Mouse (Mus musculus): ENCODE results near the gene Mbnl2.
A peak's percentile ranks its signal among the peaks of the same experiment; 100 is the strongest.

Mbnl2 gene

GRCm38 (mm10) chr14:120434831-120435230, 159.4 kb downstream of the Mbnl2 start:
- DNase-seq, result no peak

DNA sequence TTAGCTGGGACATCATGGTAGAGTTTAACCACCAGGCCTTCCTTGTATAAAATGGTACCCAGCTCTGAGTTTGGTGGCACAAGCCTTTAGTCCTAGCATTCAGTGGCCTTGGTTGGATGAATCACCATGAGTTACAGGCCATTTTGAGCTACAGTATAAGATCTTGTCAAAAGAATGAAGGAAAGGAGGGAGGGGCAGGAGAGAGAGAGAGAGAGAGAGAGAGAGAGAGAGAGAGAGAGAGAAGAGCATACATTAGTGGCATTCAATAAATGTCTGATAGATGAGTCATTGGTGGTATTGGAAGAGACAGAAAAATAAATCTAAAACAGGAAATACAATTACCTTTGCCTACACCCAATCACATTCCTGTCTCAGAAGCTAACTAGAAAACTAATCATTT, 165.2 kb downstream of the Mbnl2 start:
- DNase-seq, result no peak

GRCm38 (mm10) chr14:120441256-120441655, 165.8 kb downstream of the Mbnl2 start:
- no peak for DNase-seq

- no peak for DNase-seq
These were observed 166.4 kb downstream of the Mbnl2 start for GRCm38 (mm10) chr14:120441836-120442235.

DNA sequence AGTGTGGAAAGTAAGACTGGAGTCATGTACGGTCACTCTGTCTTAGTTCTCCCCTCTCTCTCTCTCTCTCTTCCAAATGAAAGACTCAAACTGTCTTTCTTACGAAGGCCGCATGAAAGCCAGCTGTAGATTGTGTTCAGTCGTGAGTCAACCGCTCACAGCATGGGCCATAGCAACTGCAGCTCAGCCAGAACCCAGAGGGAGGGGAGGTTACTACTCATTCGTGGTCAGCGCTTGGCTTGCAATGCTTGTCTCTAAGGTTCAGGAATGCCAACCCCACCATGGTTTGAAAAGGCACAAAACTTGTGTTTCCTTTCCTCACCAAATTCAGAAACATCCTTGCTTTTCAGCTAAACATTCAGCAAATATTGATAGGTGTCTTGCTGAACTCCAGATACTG, 178.8 kb downstream of the Mbnl2 start:
- no peak for DNase-seq

DNA sequence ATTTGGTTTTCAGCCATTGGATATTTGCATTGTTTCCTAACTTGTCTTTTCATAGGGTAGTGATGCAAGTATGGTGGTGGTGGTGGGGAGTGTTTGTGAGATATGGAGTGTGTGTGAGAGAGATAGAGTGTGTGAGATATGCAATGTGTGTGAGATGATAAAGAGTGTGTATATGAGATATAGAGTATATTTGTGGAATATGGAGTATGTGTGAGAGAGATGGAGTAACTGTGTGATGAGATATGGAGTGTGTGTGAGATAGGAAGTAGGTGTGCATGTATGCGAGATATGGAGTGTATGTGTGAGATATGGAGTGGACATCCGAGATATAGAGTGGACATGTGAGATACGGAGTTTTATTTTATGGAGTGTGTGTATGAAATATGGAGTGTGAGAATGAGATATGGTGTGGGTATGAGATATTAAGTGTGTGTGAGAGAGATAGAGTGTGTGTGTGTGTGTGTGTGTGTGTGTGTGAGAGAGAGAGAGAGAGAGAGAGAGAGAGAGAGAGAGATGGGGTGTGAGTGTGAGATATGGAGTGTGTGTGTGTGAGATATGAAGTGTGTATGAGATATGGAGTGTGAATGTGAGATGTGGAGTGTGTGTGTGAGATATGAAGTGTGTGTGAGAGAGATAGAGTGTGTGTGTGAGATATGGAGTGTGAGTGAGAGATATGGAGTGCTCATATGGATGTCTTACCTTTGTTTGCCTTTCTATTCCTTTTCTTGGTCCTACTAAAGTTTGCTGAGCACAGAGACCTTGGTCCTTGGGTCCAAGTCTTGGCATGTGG, 188.7 kb downstream of the Mbnl2 start:
- no peak for DNase-seq

GRCm38 (mm10) chr14:120466816-120467215, 191.3 kb downstream of the Mbnl2 start:
- no peak for DNase-seq

GRCm38 (mm10) chr14:120469126-120469790, 193.8 kb downstream of the Mbnl2 start:
- no peak for DNase-seq

- no peak for DNase-seq
These were observed 200.8 kb downstream of the Mbnl2 start for GRCm38 (mm10) chr14:120476186-120476697.

DNA sequence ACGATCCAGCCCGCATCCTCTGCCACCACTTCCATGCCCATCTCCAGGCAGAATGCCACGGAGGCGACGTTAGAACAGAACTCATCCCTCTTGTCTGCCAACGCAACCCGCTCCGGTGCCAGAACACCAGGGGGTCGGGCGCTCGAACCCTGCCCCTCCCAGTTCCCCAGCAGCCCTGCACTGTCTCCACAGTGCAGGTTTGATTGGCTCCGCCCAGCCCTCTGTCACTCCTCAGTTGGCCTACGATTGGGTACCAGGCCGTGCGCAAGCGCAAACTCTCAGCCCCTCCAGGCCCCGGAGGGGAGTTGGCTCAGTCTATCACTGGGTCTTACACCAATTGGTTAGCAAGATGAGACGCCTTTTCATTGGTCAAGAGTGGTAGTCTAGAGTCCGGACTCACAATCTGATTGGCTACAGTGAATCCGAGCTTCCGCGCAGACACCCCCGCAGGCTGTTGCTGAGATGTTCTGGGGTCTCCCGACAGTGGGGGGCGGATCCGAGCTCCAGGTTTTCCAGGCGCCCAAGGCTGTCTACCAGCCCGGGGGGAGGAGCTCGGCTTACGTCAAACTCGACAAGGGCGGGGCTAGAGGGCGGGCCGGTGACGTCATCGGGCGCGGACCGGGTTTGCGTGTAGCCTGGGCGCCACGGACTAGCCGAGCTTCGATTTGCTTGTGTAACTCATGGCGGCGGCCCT, 202.0 kb downstream of the Mbnl2 start:
- peak; percentile 99 for DNase-seq

- DNase-seq, result peak; percentile 97
These were observed 202.6 kb downstream of the Mbnl2 start, which contains the start of gene Rap2a for GRCm38 (mm10) chr14:120477982-120478568. TSS of gene Rap2a (plus strand) at chr14:120478444.

DNA sequence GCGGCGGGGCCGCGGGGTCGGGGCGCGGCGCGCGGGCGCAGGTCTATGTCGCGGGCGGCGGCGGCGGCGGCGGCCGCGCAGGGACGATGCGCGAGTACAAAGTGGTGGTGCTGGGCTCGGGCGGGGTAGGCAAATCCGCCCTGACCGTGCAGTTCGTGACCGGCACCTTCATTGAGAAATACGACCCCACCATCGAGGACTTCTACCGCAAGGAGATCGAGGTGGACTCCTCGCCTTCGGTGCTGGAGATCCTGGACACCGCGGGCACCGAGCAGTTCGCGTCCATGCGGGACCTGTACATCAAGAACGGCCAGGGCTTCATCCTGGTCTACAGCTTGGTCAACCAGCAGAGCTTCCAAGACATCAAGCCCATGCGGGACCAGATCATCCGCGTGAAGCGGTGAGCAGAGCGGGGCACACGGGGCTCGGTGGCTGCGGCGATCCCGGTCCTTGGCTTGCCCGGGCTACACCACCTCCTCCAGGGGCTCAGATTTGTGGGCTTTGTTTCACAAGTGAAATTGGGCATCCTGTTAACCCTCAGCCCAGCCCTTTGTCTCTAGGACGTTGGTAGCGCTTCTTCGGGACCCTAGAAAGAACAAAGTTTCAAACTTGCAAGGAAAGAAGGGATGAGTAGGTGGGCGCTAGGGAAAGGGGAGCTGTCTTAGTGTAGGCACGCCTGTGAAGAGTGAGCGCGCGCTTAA, 203.3 kb downstream of the Mbnl2 start:
- no peak for DNase-seq

DNA sequence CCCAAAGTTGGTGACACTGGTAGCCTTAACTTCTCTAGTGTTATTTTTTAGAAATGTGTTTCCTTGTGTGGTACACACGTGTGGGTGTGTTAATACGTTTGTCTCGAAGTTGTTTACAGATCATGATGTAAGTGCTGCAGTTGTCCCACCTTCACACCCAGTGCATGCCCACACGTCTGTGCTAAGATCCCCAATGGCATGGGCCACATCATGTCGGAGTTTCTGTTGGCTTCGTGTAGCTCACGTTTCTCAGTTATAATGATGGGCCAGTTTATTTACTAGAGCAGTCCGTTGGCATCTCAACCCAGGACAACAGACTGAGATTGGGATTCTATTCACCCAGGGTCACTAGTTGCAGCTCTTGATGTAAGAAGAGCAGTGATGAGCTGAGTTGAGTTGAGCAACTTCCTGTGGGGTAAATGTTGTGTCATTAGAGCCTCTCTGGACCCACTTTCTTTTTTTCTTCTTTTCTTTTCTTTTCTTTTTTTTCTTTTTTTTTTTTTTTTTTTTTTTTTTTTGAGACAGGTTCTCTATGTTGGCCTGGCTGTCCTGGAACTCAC, 205.0 kb downstream of the Mbnl2 start:
- DNase-seq, result no peak

DNA sequence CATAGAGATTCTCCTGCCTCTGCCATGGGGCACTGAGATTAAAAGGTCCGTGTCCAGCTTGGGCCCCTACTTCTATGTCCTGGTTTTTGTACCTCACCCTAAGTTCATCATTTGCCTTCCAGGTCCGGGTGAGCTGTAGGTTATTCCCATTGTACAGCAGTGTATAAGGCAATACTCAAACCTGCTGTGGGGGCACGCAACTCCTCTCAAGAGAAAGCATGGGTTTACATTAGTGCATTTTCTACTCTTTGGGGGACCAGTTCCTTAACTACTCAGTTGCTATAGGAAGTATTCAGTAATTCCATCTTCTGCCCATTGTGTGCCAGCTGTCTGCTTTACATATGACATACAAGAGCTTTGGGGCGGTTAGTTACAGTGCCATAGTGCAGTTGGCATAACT, 205.5 kb downstream of the Mbnl2 start:
- DNase-seq, result no peak

Measured in cerebellum, adult 8-10 months (tissue).